Mouse (Mus musculus): ENCODE results near the gene Socs7.

DNA sequence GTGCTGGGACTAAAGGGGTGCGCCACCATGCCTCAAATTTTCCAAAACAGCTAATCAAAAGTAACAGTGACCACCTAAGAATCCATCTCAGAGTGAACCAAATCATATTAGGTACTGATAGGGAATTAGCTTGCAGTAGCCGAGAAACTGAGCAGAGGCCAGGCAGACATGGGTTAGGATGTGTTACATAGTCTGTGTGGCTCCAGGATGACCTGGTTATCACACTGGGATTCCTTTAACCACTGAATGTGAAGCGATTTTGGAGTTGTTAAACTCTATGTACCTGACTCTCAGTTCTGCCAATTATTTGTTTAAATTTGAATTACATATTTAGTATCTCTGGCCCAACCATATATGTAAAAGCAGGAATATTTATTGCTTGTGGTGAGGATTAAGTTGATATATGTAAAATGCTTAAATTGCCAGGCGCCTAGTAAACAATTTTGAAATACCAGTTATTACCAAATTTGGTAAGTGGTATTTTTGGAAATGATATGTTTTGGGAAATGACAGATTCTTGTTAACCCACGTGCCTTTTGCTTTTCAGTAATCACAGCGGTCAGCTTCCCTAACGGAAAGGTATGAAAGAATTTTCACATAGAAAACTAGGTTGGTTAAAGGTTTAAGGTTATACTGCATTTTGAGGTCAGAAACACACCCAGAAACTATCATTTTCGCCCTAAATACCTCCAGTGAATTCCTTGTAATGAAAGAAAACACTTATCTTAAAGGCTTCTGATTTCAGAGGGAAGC, 47.4 kb upstream of the Socs7 start:
- TF ChIP-seq CTCF (IDR thresholded peaks at IDR 0.05; ENCODE audit: insufficient read depth, low read depth, low read length) (no peak), POLR2A (IDR thresholded peaks at IDR 0.05; ENCODE audit: insufficient read depth, low read depth, low read length) (no peak)
